Mouse (Mus musculus) kidney, adult 2 months (tissue): Measurements from ENCODE around the gene Hmcn2.

Experiments
- CTCF ChIP-seq: fragments of 200-500 bp; conservative IDR thresholded peaks from 2 replicates; pipeline ENCODE4 v1.5.1; 2011; ENCODE audit warnings: low read depth, mild to moderate bottlenecking, control low read depth, low read length, moderate library complexity, mixed read lengths; ENCODE audit not compliant: insufficient read depth, insufficient read length
- POLR2A ChIP-seq: fragments of 200-500 bp; IDR thresholded peaks from one replicate; pipeline ENCODE4 v1.6.1; 2011; ENCODE audit warnings: low read depth, low read length, control low read depth

GRCm38 (mm10) chr2:31455418-31455817 is 141.2 kb downstream of the Hmcn2 start:
- TF ChIP-seq POLR2A (no peak), CTCF (no peak)
